Mouse (Mus musculus) intestine, embryonic 16.5 days (tissue): ENCODE measurements around the gene Evi5l. TPM values are rescaled to one million over a fixed set of nuclear protein-coding genes. Genes with fewer than 3 reads are reported as not detected.

Source experiments
- ATAC-seq: fragments of 200-750 bp; cut with Nextera tagmentation; 2 replicates; pipeline ENCODE4 v1.8.0; 2017; ENCODE audit warnings: moderate TSS enrichment, moderate library complexity
- H3K27ac ChIP-seq: fragments of 300-500 bp; sonication (generic); 2 replicates; pipeline ENCODE4 v1.5.1; 2014; ENCODE audit warnings: mild to moderate bottlenecking, low read length
- H3K27me3 ChIP-seq: fragments of 300-500 bp; sonication (generic); replicated peaks from 2 replicates; pipeline ENCODE4 v1.6.1; 2014; ENCODE audit warnings: low read length, control low read depth, mixed read lengths; ENCODE audit not compliant: control insufficient read depth, insufficient read depth
- H3K36me3 ChIP-seq: fragments of 300-500 bp; sonication (generic); 2 replicates; pipeline ENCODE4 v1.6.1; 2014; ENCODE audit warnings: low read length, control low read depth; ENCODE audit not compliant: control insufficient read depth, insufficient read depth
- H3K4me1 ChIP-seq: fragments of 300-500 bp; sonication (generic); 2 replicates; pipeline ENCODE4 v1.6.1; 2014; ENCODE audit warnings: low read length, control low read depth, mixed read lengths; ENCODE audit not compliant: control insufficient read depth, insufficient read depth
- H3K4me2 ChIP-seq: fragments of 300-500 bp; sonication (generic); 2 replicates; pipeline ENCODE4 v1.6.1; 2014; ENCODE audit warnings: low read depth, low read length, control low read depth
- H3K4me3 ChIP-seq: fragments of 300-500 bp; sonication (generic); 2 replicates; pipeline ENCODE4 v1.5.1; 2014; ENCODE audit warnings: mild to moderate bottlenecking, low read length
- H3K9ac ChIP-seq: fragments of 300-500 bp; sonication (generic); 2 replicates; pipeline ENCODE4 v1.6.1; 2014; ENCODE audit warnings: low read depth, low read length
- H3K9me3 ChIP-seq: fragments of 300-500 bp; sonication (generic); 2 replicates; pipeline ENCODE4 v1.6.1; 2016; ENCODE audit warnings: low read length, control low read depth; ENCODE audit not compliant: control insufficient read depth
- WGBS: fragments of 180-500 bp; shearing (Covaris S2); extraction: QIAGEN DNeasy Blood & Tissue Kit; methylation state at CpG from one replicate; pipeline ENCODE4 v1.1.7; 2014; 5-methylcytosine and 5-hydroxymethylcytosine counted together
- polyA plus RNA-seq: library from polyadenylated mRNA; unstranded; fragments of >200 nt; fragmentation: Nextera tagmentation; extraction: Ambion mirVana; gene quantifications from 2 replicates; pipeline ENCODE4 v1.2.1, GENCODE M21; 2015

The Evi5l gene
- polyA plus RNA-seq, 1 experiment from 2014 or later: 19.1 TPM

GRCm38 (mm10) chr8:4256911-4257310 lies 90.5 kb downstream of the Evi5l start:
- WGBS: 51% methylated on average over 4 of the region's 4 CpGs

GRCm38 (mm10) chr8:4257350-4257749 lies 91.0 kb downstream of the Evi5l start:
- no peaks in the 10 kb centered on the region for H3K9me3 ChIP-seq
- H3K9ac ChIP-seq: no peak overlapping the region
- no peak overlapping the region for H3K4me3 ChIP-seq
- 0 out of 2 replicates have a peak overlapping the region, but pooled peaks have one; percentile 12 for H3K4me2 ChIP-seq
- peaks cover 24% of the 10 kb centered on the region for H3K36me3 ChIP-seq
- peaks cover 20% of the 10 kb centered on the region for H3K4me1 ChIP-seq
- 77% methylated on average over 4 of the region's 4 CpGs for WGBS
- no peak for ATAC-seq
- H3K27me3 ChIP-seq: no peaks in the 10 kb centered on the region
- peak overlapping the region; percentile 33; the same call in 1 of the 2 replicates for H3K27ac ChIP-seq

More at GRCm38 (mm10) chr8:4256911-4257310, 90.5 kb downstream of the Evi5l start:
- H3K36me3 ChIP-seq: peaks cover 24% of the 10 kb centered on the region
- H3K9me3 ChIP-seq: no peaks in the 10 kb centered on the region
- H3K4me2 ChIP-seq: no peak overlapping the region
- H3K4me1 ChIP-seq: peaks cover 23% of the 10 kb centered on the region
- no peak for ATAC-seq
- no peaks in the 10 kb centered on the region for H3K27me3 ChIP-seq
- H3K9ac ChIP-seq: no peak overlapping the region
- H3K4me3 ChIP-seq: no peak overlapping the region
- H3K27ac ChIP-seq: peak overlapping the region; percentile 33

DNA sequence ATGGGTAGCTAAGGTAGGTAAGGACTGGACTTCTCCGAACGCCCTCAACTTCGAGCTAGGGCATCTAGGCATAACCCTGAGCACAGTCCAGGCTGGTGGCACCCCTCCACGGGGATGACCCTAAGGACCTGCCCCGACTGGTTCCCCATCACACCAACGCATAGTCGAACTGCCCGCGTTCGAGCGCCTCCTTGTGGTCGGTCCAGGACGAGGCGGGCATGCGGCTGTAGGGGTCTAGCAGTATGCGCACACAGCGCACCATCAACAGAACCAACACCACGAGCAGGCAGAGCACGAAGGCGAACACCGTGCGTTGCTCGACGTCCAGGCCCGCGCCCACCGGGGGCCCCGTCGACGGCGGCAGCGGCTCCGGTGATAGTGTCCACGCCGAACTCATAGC lies 91.9 kb downstream of the Evi5l start:
- ATAC-seq: peak; percentile 41

DNA sequence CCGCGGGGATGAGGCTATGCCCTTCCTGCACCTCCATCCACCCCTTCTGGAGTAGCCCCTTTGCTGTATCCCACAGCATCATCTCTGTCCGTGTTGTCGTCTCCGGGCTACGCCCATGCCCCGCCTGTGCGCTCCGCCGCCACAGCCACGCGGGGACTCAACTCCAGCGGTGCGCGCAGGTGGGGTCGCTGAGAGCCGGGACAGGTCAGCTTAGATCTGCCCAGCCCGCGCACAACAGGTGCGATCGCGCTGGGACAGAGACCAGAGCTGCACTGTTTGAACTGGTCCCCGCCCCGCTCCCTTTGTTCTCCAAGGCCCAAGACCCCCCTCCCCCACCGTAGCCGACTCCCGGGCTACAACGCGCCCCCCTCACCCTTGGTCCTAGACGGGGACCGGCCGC lies 92.3 kb downstream of the Evi5l start:
- H3K9ac ChIP-seq: peak overlapping the region; percentile 82
- peaks cover 16% of the 10 kb centered on the region for H3K4me1 ChIP-seq
- no peaks in the 10 kb centered on the region for H3K9me3 ChIP-seq
- under 1% methylated on average over 32 of the region's 32 CpGs for WGBS
- H3K4me3 ChIP-seq: peak overlapping the region; percentile 73
- peaks cover 24% of the 10 kb centered on the region for H3K36me3 ChIP-seq
- peak; percentile 74 for ATAC-seq
- peak overlapping the region; percentile 37 for H3K27ac ChIP-seq
- no peaks in the 10 kb centered on the region for H3K27me3 ChIP-seq
- H3K4me2 ChIP-seq: peak overlapping the region; percentile 91

More for the DNA sequence above, 91.9 kb downstream of the Evi5l start:
- Histone ChIP-seq H3K4me2 (peak overlapping the region; percentile 91), H3K4me1 (peaks cover 18% of the 10 kb centered on the region), H3K27me3 (no peaks in the 10 kb centered on the region), H3K36me3 (peaks cover 24% of the 10 kb centered on the region), H3K9ac (peak overlapping the region; percentile 82), H3K9me3 (no peaks in the 10 kb centered on the region), H3K4me3 (peak overlapping the region; percentile 73), H3K27ac (peak overlapping the region; percentile 37)
- WGBS: 2% methylated on average over 35 of the region's 35 CpGs

- Histone ChIP-seq H3K9ac (peak within 1 kb of the TSS; percentile 82), H3K4me2 (peak within 1 kb of the TSS; percentile 91), H3K27me3 (no peaks in the 10 kb centered on the region), H3K27ac (peak within 1 kb of the TSS; percentile 40), H3K4me1 (peaks cover 10% of the 10 kb centered on the region), H3K4me3 (peak within 1 kb of the TSS; percentile 73), H3K36me3 (peaks cover 24% of the 10 kb centered on the region), H3K9me3 (no peaks in the 10 kb centered on the region)
- 5% methylated on average over 31 of the region's 33 CpGs for WGBS
- peak; percentile 95 for ATAC-seq
Measured at GRCm38 (mm10) chr8:4259125-4259804, 92.9 kb downstream of the Evi5l start, which contains the start of gene Ctxn1. Gene Ctxn1, minus strand, starts transcription at chr8:4259274.

DNA sequence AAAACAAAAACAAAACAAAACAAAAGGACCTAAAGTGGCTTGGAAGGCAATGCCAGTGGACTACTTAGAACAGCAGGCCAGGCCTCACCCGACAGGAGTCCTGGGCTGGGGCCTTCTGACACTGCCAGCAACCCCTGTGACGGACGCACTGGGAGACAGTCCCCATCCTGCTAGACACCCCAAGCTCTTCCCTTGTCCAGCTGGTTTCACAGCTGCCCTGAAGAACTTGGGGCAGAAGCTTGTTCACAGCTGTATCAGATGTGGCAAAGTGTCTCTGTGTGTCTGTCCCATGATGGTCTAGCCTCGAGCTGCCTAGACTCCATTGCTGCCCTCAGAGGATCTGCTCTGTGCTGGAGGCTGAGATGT lies 93.4 kb downstream of the Evi5l start:
- Histone ChIP-seq H3K9me3 (no peaks in the 10 kb centered on the region), H3K27me3 (no peaks in the 10 kb centered on the region), H3K9ac (peak overlapping the region; percentile 47; the same call in 1 of the 2 replicates), H3K36me3 (peaks cover 24% of the 10 kb centered on the region), H3K4me1 (peaks cover 9% of the 10 kb centered on the region), H3K4me3 (no peak overlapping the region), H3K27ac (peak overlapping the region; percentile 40; the same call in 1 of the 2 replicates), H3K4me2 (no peak overlapping the region)
- no peak for ATAC-seq
- WGBS: 85% methylated on average over 4 of the region's 4 CpGs

Other genes starting within 250 kb of the Evi5l start
- 0.11 and 0.12 TPM in 2 replicates for gene Cd209b, start 239.7 kb upstream of the Evi5l start, polyA plus RNA-seq
- 0.15 and 0.43 TPM in 2 replicates for gene Cd209c, start 211.8 kb upstream of the Evi5l start, polyA plus RNA-seq
- gene Cd209f, start 60.7 kb upstream of the Evi5l start, polyA plus RNA-seq: 0.21 TPM in 1 of 2 replicates, not detected in the other
- gene Cd209g, start 32.5 kb upstream of the Evi5l start, polyA plus RNA-seq: not detected in 2 replicates
- gene Prr36, start 50.9 kb downstream of the Evi5l start, polyA plus RNA-seq: 2.8 and 3.2 TPM in 2 replicates
- gene Lrrc8e, start 60.3 kb downstream of the Evi5l start, polyA plus RNA-seq: 2.6 and 2.8 TPM in 2 replicates
- 17.8 and 18.8 TPM in 2 replicates for gene Map2k7, start 72.2 kb downstream of the Evi5l start, polyA plus RNA-seq
- gene Gm49320, start 72.3 kb downstream of the Evi5l start, polyA plus RNA-seq: 0.64 and 0.70 TPM in 2 replicates
- gene Tgfbr3l, start 81.6 kb downstream of the Evi5l start, polyA plus RNA-seq: 2.4 and 2.9 TPM in 2 replicates
- gene Snapc2, start 86.5 kb downstream of the Evi5l start, polyA plus RNA-seq: 38.9 and 43.5 TPM in 2 replicates
- 52.8 and 55.0 TPM in 2 replicates for gene Ctxn1, start 92.7 kb downstream of the Evi5l start, polyA plus RNA-seq
- 73.5 and 74.6 TPM in 2 replicates for gene Timm44, start 109.3 kb downstream of the Evi5l start, polyA plus RNA-seq
- 142 and 168 TPM in 2 replicates for gene Ccl25, start 158.6 kb downstream of the Evi5l start, polyA plus RNA-seq
- 162 and 177 TPM in 2 replicates for gene Elavl1, start 158.8 kb downstream of the Evi5l start, polyA plus RNA-seq